Mouse (Mus musculus) neural tube, embryonic 14.5 days (tissue): ENCODE data around the gene Eif1. TPM values are rescaled to one million over a fixed set of nuclear protein-coding genes. Genes with fewer than 3 reads are reported as not detected.
A peak's percentile ranks its signal among the peaks of the same experiment; 100 is the strongest.
"Not testable (repeated sequence)": the region's sequence is repeated elsewhere in the genome, so short reads cannot be mapped to it uniquely, and the experiment has no call there.

ENCODE experiments used
- ATAC-seq: fragments of 200-750 bp; cut with Nextera tagmentation; 2 replicates; pipeline ENCODE4 v1.8.0; 2017; ENCODE audit warnings: low read depth, mild to moderate bottlenecking, moderate TSS enrichment, moderate library complexity
- H3K27ac ChIP-seq: fragments of 300-500 bp; sonication (generic); 2 replicates; pipeline ENCODE4 v1.5.1; 2014; ENCODE audit warnings: low read depth, mild to moderate bottlenecking, control low read depth, low read length, moderate library complexity, mixed read lengths
- H3K27me3 ChIP-seq: fragments of 300-500 bp; sonication (generic); 2 replicates; pipeline ENCODE4 v1.6.1; 2014; ENCODE audit warnings: low read length; ENCODE audit not compliant: control insufficient read depth, insufficient read depth
- H3K36me3 ChIP-seq: fragments of 300-500 bp; sonication (generic); 2 replicates; pipeline ENCODE4 v1.6.1; 2014; ENCODE audit warnings: low read length, mixed read lengths; ENCODE audit not compliant: control insufficient read depth, insufficient read depth
- H3K4me1 ChIP-seq: fragments of 300-500 bp; sonication (generic); 2 replicates; pipeline ENCODE4 v1.6.1; 2014; ENCODE audit warnings: low read length; ENCODE audit not compliant: control insufficient read depth, insufficient read depth
- H3K4me2 ChIP-seq: fragments of 300-500 bp; sonication (generic); 2 replicates; pipeline ENCODE4 v1.6.1; 2014; ENCODE audit warnings: mild to moderate bottlenecking, low read depth, low read length, control low read depth
- H3K4me3 ChIP-seq: fragments of 300-500 bp; sonication (generic); 2 replicates; pipeline ENCODE4 v1.5.1; 2014; ENCODE audit warnings: low read depth, low read length, control low read depth, mixed read lengths
- H3K9ac ChIP-seq: fragments of 300-500 bp; sonication (generic); replicated peaks from 2 replicates; pipeline ENCODE4 v1.6.1; 2014; ENCODE audit warnings: low read depth, mild to moderate bottlenecking, control low read depth, low read length, mixed read lengths
- H3K9me3 ChIP-seq: fragments of 300-500 bp; sonication (generic); 2 replicates; pipeline ENCODE4 v1.6.1; 2016; ENCODE audit warnings: low read length; ENCODE audit not compliant: control insufficient read depth
- WGBS: fragments of 180-500 bp; shearing (Covaris S2); extraction: QIAGEN DNeasy Blood & Tissue Kit; methylation state at CpG from one replicate; pipeline ENCODE4 v1.1.7; 2014; 5-methylcytosine and 5-hydroxymethylcytosine counted together
- polyA plus RNA-seq: library from polyadenylated mRNA; unstranded; fragments of >200 nt; fragmentation: Nextera tagmentation; extraction: Ambion mirVana; gene quantifications from 2 replicates; pipeline ENCODE4 v1.2.1, GENCODE M21; 2014

Gene Eif1
- polyA plus RNA-seq, 1 experiment from 2014 or later = 1,262 TPM

- Histone ChIP-seq H3K27ac (peak overlapping the region; percentile 98), H3K4me3 (peak overlapping the region; percentile 64), H3K9ac (peak overlapping the region; percentile 95), H3K4me1 (peaks cover 4% of the 10 kb centered on the region; the same call in 1 of the 2 replicates), H3K36me3 (peaks cover 16% of the 10 kb centered on the region), H3K27me3 (no peaks in the 10 kb centered on the region), H3K9me3 (no peaks in the 10 kb centered on the region), H3K4me2 (peak overlapping the region; percentile 84)
- peak; percentile 85 for ATAC-seq
- under 1% methylated on average over 33 of the region's 40 CpGs for WGBS
Observed at GRCm38 (mm10) chr11:100320172-100320630, 516 bp downstream of the Eif1 start.

- ATAC-seq, H3K27me3 ChIP-seq, H3K9me3 ChIP-seq, H3K4me1 ChIP-seq: not testable (repeated sequence)
- H3K36me3 ChIP-seq = peaks cover 16% of the 10 kb centered on the region
- peak overlapping the region; percentile 64 for H3K4me3 ChIP-seq
- peak overlapping the region; percentile 84 for H3K4me2 ChIP-seq
- WGBS = 21% methylated on average over 11 of the region's 11 CpGs
- H3K9ac ChIP-seq = peak overlapping the region; percentile 95
- H3K27ac ChIP-seq = peak overlapping the region; percentile 98
Observed at GRCm38 (mm10) chr11:100320701-100321410, 1.2 kb downstream of the Eif1 start.

GRCm38 (mm10) chr11:100321479-100322305 is 2.0 kb downstream of the Eif1 start:
- H3K9me3 ChIP-seq, ATAC-seq, H3K4me3 ChIP-seq, H3K27me3 ChIP-seq, H3K4me2 ChIP-seq, H3K9ac ChIP-seq, H3K27ac ChIP-seq, H3K4me1 ChIP-seq: not testable (repeated sequence)
- 82% methylated on average over 7 of the region's 7 CpGs for WGBS
- peaks cover 16% of the 10 kb centered on the region for H3K36me3 ChIP-seq

GRCm38 (mm10) chr11:100322591-100323258 is 3.0 kb downstream of the Eif1 start:
- WGBS = 70% methylated on average over 3 of the region's 3 CpGs
- no peaks in the 10 kb centered on the region for H3K9me3 ChIP-seq
- no peak overlapping the region for H3K4me2 ChIP-seq
- peaks cover 16% of the 10 kb centered on the region for H3K36me3 ChIP-seq
- no peak overlapping the region for H3K9ac ChIP-seq
- H3K27me3 ChIP-seq = no peaks in the 10 kb centered on the region
- no peak overlapping the region for H3K27ac ChIP-seq
- H3K4me1 ChIP-seq = peaks cover 4% of the 10 kb centered on the region; the same call in 1 of the 2 replicates
- ATAC-seq = no peak
- no peak overlapping the region for H3K4me3 ChIP-seq

GRCm38 (mm10) chr11:100323578-100323977 is 3.9 kb downstream of the Eif1 start:
- no peak overlapping the region for H3K27ac ChIP-seq

GRCm38 (mm10) chr11:100325062-100325629 is 5.5 kb downstream of the Eif1 start:
- Histone ChIP-seq H3K9me3 (no peaks in the 10 kb centered on the region), H3K36me3 (peaks cover 16% of the 10 kb centered on the region), H3K27me3 (no peaks in the 10 kb centered on the region), H3K27ac (no peak overlapping the region), H3K4me3 (no peak overlapping the region), H3K9ac (no peak overlapping the region), H3K4me2 (no peak overlapping the region), H3K4me1 (peaks cover 7% of the 10 kb centered on the region; the same call in 1 of the 2 replicates)
- 74% methylated on average over 11 of the region's 11 CpGs for WGBS
- ATAC-seq = no peak

More at GRCm38 (mm10) chr11:100323578-100323977, 3.9 kb downstream of the Eif1 start:
- no peak overlapping the region for H3K4me3 ChIP-seq
- H3K36me3 ChIP-seq = peaks cover 16% of the 10 kb centered on the region
- H3K27me3 ChIP-seq = no peaks in the 10 kb centered on the region
- no peak overlapping the region for H3K4me2 ChIP-seq
- WGBS = 19% methylated on average over 3 of the region's 3 CpGs
- no peak for ATAC-seq
- no peak overlapping the region for H3K9ac ChIP-seq
- H3K9me3 ChIP-seq = no peaks in the 10 kb centered on the region
- H3K4me1 ChIP-seq = peaks cover 4% of the 10 kb centered on the region; the same call in 1 of the 2 replicates

GRCm38 (mm10) chr11:100327316-100327715 is 7.6 kb downstream of the Eif1 start:
- Histone ChIP-seq H3K9me3 (no peaks in the 10 kb centered on the region), H3K9ac (no peak overlapping the region), H3K27ac (no peak overlapping the region), H3K4me1 (peaks cover 9% of the 10 kb centered on the region; the same call in 1 of the 2 replicates), H3K4me3 (no peak overlapping the region), H3K36me3 (peaks cover 4% of the 10 kb centered on the region), H3K4me2 (no peak overlapping the region), H3K27me3 (no peaks in the 10 kb centered on the region)
- 49% methylated on average over 11 of the region's 11 CpGs for WGBS
- ATAC-seq = no peak

GRCm38 (mm10) chr11:100327761-100328160 is 8.1 kb downstream of the Eif1 start:
- 90% methylated on average over 6 of the region's 6 CpGs for WGBS
- Histone ChIP-seq H3K27me3 (no peaks in the 10 kb centered on the region), H3K4me3 (no peak overlapping the region), H3K9me3 (no peaks in the 10 kb centered on the region), H3K36me3 (peaks cover under 1% of the 10 kb centered on the region; the same call in 1 of the 2 replicates), H3K9ac (no peak overlapping the region), H3K27ac (no peak overlapping the region), H3K4me1 (peaks cover 13% of the 10 kb centered on the region; the same call in 1 of the 2 replicates), H3K4me2 (no peak overlapping the region)
- no peak for ATAC-seq
